Mouse (Mus musculus) kidney, postnatal 4 days (tissue): ENCODE results near the gene Lcn4.

Experiments
- DNase-seq, 2 experiments: peaks; one replicate each; pipeline ENCODE4 v3.0.0; 2021; ENCODE audit warnings: mixed read lengths in 2 of 2

Gene Lcn4

DNA sequence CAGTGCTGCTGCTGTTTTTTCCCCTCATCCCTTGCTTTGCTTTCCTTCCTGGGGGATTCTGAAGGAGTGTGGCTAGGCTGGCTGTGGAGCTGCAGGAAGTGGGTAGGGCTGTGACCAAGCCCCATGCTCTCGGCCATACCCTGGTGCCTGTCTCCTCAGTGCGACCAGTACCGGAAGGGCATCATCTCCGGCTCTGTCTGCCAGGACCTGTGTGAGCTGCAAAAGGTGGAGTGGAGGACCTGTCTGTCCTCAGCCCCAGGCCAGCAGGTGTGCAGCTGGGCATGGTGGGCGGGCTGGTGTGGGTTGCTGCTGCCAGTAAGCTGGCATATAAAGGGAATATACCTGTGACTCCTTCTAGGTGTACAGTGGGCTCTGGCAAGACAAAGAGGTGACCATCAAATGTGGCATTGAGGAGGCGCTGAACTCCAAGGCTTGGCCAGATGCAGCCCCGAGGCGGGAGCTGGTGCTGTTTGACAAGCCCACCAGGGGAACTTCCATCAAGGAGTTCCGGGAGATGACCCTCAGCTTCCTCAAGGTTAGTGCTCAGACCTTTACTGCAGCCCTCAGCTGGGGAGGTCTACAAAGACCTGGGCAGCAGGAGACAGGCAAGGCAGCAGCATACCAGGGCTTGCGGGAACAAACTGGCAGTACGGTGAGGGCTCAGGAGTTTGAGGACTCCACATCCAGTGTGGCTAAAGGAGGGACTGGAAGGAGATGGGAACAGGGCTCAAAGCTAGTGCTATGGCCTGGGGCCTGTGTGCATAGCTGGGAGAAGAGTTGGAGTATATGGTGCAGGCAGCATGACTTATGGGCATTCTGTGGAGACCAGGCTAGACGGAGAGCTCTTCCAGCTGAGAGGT is 36.2 kb downstream of the Lcn4 start:
- peak; percentile 36 to 50 for DNase-seq

DNA sequence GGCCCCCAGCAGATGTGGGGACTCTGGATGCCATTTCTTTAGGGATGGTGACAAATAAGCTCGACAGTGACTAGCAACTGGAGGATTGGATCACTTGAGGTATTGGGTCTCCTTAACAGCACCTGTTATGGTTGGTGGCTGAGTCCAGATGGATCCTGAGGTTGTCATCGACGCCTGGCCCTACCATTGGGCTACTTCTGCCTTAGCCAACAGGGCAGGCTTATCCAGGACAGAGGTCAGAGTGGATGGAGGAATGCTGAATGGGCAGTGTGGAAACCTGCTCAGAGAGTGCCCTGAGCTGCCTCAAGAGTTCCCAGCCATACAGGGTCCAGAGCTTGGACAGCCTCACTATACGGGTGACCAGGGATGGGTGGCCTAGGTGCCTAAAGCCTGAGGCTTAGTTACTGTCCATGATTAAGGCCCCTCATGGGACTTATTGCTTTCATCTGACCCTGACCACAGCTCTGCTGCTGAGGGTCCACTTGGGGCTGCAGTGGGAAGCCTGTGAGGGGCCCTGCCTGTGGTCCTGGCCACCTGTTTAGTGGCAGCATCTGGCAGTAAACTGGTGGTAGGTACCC is 37.0 kb downstream of the Lcn4 start:
- DNase-seq: no peak

DNA sequence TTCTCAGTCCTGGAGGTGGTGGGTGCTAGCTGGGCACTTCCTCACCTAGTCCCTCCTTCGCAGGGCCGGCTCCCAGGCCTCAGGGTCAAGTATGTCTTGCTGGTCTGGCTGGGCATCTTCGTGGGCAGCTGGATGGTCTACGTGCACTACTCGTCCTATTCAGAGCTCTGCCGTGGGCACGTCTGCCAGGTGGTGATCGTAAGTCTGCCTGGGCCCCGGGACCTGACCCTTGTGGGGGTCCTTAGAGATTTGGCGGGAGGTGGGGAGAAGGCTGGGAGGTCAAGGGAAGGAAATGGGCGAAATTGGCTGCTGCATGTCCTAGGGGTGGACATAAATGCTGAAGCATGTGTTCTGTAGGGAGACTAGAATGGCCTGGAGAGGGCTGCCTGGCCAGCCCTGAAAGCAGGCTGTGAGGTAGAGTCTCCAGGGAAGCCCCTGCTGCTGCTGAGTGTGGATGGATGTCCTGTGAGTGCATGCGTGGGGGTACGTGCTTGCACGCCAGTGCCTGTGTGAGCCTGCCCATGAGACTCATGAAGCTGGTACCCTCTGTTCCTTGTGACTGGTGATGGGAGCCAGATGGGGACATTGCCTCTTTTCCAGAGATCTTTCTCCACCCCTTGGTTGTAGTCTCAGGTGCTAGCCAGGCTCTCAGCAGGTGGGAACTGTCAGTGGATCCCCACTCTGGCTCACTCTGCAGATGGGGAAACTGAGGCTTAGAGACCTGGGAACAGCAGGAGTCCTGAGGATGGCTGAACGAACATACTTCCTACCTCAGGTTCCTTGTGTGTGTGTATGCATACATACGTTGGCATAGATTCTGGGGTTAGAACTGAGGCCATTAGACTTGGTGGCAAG is 38.3 kb downstream of the Lcn4 start:
- no peak for DNase-seq

DNA sequence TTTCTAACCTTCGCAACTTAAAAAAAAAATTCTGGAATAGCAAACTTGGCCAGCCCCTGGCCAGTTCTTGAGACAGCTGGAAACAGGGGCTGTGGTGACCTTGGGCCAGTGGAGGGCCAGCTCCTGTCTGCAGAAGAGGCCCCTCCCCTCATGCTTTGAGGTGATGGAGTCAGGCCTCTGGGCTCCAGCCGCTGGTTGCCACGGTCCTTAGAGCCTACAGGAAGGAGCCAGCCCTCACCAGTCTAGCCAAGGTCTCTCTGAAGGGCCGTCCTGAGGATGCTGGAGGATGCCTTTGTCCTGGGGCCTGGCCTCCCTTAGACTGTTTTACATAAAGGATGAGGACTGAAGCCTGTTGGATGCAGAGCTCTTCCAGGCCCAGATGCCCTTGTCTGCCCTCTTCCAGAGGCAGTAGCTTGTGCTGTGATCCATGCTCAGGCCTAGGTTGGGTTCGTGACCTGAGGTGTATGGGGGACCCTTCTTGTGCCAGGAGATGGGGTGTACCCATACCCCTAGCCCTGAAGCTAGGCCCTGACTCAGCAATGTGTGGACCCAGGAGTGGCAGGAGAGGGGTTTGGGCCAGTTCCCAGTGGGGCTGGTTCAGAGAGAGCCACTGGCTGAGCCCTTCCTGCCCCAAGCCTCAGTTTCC is 42.2 kb downstream of the Lcn4 start:
- peak in 1 of 2 experiments; percentile 53 for DNase-seq

DNA sequence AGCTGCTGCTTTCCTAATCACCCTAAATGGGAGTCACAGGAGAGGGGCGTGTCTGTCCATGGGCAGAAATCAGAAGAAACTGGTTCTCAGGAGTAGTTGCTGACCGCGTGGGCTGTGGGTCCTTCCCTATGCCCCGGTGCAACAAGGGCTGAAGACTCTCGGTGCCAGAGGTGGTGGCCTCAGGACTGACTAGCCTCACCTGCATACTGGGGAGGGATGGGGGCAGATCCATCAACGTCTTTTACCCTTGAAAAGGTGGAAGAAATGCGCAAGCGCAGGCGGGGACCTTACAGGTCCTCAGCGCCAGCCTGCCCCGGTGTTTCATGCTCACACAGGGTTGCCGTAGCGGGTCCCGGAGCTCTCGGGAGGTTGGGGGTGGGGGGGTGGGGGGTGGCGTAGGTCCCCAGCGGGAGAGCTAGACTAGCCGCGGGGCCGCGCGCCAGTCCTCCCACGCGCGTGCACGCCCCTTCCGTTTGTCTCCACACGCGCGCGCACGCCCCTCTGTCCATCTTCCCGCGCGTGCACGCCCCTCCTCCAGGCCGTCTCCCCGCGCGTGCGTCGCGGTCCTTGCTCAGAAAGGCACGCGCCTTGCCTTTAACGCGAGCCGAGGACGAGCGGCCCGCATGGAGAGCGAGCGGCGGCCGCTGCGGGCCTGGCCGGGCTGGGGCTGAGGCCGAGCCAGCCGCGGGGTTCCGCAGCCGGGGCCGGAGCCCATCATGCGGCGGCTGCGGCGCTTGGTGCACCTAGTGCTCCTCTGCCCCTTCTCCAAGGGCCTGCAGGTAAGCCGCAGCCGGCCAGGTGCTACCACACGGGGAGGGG is 43.0 kb downstream of the Lcn4 start, which contains the start of gene Fam69b:
Fam69b (plus strand) TSS at position 537 of the 819 bp plus-strand sequence.
- DNase-seq: peak; percentile 88 to 93

DNA sequence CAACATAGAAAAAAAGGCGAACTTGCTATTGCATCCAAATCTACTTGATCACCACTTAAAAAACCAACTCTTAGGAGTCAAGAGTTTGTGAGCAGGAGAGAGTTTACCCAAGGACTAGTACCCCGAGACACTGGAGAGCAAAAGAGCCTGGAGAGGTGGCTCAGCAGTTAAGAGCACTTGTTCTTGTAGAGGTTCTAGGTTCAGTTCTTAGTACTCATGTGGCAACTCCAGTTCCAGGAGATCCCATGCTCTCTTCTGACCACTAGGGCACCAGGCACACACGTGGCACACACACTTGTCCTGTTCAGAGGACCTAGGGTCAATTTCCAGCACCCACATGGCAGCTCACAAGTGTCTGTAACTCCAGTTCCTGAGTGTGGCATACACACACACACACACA is 45.0 kb downstream of the Lcn4 start:
- DNase-seq: no peak

DNA sequence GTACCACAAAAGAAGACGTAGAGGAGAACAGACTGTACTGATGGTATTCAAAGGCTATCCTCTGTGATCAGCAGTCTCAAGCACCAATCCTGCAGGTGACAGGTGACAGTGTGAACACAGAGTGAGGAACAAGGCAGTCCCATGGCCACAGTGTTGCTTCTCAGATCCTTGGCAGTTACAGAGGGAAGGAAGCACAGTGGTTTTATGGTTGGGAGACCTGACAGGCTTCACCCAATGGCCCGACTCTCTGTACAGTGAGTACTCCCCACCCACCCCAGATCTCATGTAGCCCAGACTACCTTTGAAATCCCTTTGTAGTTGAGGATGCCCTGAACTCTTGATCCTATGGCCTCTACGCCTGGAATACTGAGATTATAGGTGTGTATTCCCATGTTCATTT is 45.7 kb downstream of the Lcn4 start:
- no peak for DNase-seq

DNA sequence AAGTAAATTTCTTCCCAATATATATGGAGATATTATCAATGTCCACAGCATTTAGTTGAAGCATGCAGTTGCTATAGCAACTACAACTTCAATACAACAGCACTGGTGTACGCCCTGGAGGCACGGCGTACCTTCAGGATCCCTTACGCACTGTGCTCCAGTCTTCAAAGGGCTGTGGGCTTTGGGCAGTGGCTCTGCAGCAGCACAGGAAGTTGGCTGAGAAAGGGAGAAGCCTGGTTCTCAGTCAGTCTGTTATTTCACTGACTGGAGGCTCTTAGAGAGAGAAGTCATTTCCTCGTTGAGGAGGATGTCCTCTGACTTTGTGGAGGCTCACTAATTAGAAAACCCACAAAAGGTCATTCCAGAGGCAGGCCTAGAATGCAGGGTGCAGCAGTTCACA is 48.1 kb downstream of the Lcn4 start:
- DNase-seq: no peak

DNA sequence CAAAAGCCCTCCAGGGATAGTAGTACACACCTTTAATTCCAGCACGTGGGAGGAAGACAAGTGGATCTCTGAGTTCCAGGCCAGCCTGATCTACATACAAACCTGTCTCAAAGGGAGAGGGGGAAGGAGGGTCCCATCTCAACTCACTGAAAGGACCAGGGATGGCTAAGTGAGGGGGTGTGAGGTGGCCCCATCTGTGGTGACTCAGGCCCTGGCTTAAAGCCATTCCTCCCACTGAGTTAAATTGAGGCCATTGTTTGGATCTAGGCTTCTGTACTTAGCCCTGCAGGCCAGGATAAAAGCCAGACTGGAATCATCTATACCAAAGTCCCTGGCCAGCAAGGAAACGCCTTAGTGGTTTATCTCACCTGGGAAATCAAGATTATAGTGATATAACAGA is 49.8 kb downstream of the Lcn4 start:
- no peak for DNase-seq

DNA sequence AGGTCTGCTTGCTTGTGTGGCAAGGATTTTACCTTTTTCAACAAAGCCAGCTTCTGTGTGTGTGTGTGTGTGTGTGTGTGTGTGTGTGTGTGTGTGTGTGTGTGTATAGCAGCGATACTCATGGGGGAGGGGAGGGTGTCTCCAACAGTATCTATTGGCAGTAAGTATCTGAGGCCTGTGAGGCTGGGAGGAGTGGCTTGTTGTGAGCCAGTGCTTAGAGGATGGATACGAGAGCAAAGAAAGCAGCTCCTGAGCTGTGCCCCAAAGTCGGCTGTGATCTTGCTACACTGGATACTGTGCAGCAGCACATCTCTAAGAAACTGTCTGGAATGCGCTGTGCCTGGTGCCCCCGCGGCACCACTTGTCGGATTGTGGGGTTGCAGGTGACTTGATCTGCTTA is 53.2 kb downstream of the Lcn4 start:
- DNase-seq: no peak
